Mouse (Mus musculus) small intestine, adult 2 months (tissue): ENCODE measurements around the gene Tmem60.

Experiments used
- CTCF ChIP-seq: fragments of 200-500 bp; IDR thresholded peaks from 2 replicates; pipeline ENCODE4 v1.5.1; 2012; ENCODE audit warnings: low read depth, mild to moderate bottlenecking, control low read depth, inconsistent platforms, low read length, moderate library complexity, mixed read lengths; ENCODE audit not compliant: insufficient replicate concordance, insufficient read length; ENCODE audit errors: extremely low read depth
- POLR2A ChIP-seq: fragments of 200-500 bp; IDR thresholded peaks from 2 replicates; pipeline ENCODE4 v1.6.1; 2012; ENCODE audit warnings: low read depth, mild to moderate bottlenecking, control low read depth, inconsistent platforms, low read length, moderate library complexity

DNA sequence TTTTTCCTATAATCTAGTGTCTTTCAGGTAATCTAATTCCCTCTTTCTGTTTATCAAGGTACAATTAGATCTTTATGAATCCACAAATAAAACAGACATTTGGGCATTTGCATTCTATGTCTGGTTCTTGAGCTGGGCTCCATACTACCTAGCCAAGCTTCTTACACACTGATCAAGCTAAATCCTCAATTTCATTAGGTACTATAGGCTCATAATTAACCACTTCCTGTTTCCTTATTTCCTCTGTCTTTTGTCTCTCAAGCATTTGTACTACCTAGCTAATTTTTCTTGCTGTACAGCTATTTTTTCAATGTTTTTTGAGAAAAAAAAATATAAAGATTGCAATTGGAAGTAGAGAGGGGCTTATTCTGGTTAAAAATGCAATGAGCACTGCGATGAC is 44.9 kb upstream of the Tmem60 start:
- TF ChIP-seq CTCF (no peak), POLR2A (no peak)
